Mouse (Mus musculus) limb, embryonic 11.5 days (tissue): ENCODE results near the gene Dctn3. TPM values are rescaled to one million over a fixed set of nuclear protein-coding genes. Genes with fewer than 3 reads are reported as not detected.
"Not testable (repeated sequence)": the region's sequence is repeated elsewhere in the genome, so short reads cannot be mapped to it uniquely, and the experiment has no call there.

ENCODE experiments used
- ATAC-seq: fragments of 200-750 bp; cut with Nextera tagmentation; 2 replicates; pipeline ENCODE4 v1.8.0; 2017; ENCODE audit warnings: low read depth; ENCODE audit not compliant: insufficient number of reproducible peaks, low FRiP score, low TSS enrichment
- DNase-seq: peaks from one replicate; pipeline ENCODE4 v3.0.0-alpha.2; 2015; ENCODE audit warnings: low spot score
- H3K27ac ChIP-seq: fragments of 300-500 bp; sonication (generic); replicated peaks from 2 replicates; pipeline ENCODE4 v1.5.1; 2014; ENCODE audit warnings: low read depth, mild to moderate bottlenecking, low read length
- H3K27me3 ChIP-seq: fragments of 300-500 bp; sonication (generic); 2 replicates; pipeline ENCODE4 v1.6.1; 2014; ENCODE audit warnings: mild to moderate bottlenecking, low read length, mixed read lengths; ENCODE audit not compliant: control insufficient read depth, insufficient read depth
- H3K36me3 ChIP-seq: fragments of 300-500 bp; sonication (generic); 2 replicates; pipeline ENCODE4 v1.6.1; 2014; ENCODE audit warnings: mild to moderate bottlenecking, low read length, moderate library complexity, mixed read lengths; ENCODE audit not compliant: control insufficient read depth, insufficient read depth
- H3K4me1 ChIP-seq: fragments of 300-500 bp; sonication (generic); 2 replicates; pipeline ENCODE4 v1.6.1; 2014; ENCODE audit warnings: low read length, mixed read lengths; ENCODE audit not compliant: control insufficient read depth, insufficient read depth
- H3K4me2 ChIP-seq: fragments of 300-500 bp; sonication (generic); 2 replicates; pipeline ENCODE4 v1.6.1; 2014; ENCODE audit warnings: low read depth, mild to moderate bottlenecking, moderate library complexity; ENCODE audit not compliant: severe bottlenecking
- H3K4me3 ChIP-seq: fragments of 300-500 bp; sonication (generic); 2 replicates; pipeline ENCODE4 v1.5.1; 2014; ENCODE audit warnings: low read depth, low read length
- H3K9ac ChIP-seq: fragments of 300-500 bp; sonication (generic); 2 replicates; pipeline ENCODE4 v1.6.1; 2014; ENCODE audit warnings: mild to moderate bottlenecking, low read length
- H3K9me3 ChIP-seq: fragments of 300-500 bp; sonication (generic); 2 replicates; pipeline ENCODE4 v1.6.1; 2016; ENCODE audit warnings: low read length; ENCODE audit not compliant: control insufficient read depth
- WGBS: fragments of 180-500 bp; shearing (Covaris S2); extraction: QIAGEN DNeasy Blood & Tissue Kit; methylation state at CpG from one replicate; pipeline ENCODE4 v1.1.7; 2014; 5-methylcytosine and 5-hydroxymethylcytosine counted together
- polyA plus RNA-seq: library from polyadenylated mRNA; unstranded; fragments of >200 nt; fragmentation: Nextera tagmentation; extraction: Ambion mirVana; gene quantifications from 2 replicates; pipeline ENCODE4 v1.2.1, GENCODE M21; 2014

Gene Dctn3
- polyA plus RNA-seq, 1 experiment from 2014 or later: 104 TPM

GRCm38 (mm10) chr4:41699783-41700182 lies 23.2 kb downstream of the Dctn3 start, which contains the start of gene Il11ra1:
Il11ra1 (plus strand) TSS chr4:41699989.
- not testable (repeated sequence) for H3K4me1 ChIP-seq, ATAC-seq, H3K4me3 ChIP-seq, H3K4me2 ChIP-seq, H3K36me3 ChIP-seq, H3K9me3 ChIP-seq, DNase-seq, H3K27ac ChIP-seq, H3K9ac ChIP-seq, H3K27me3 ChIP-seq
- WGBS: 70% methylated on average over 9 of the region's 10 CpGs

GRCm38 (mm10) chr4:41698421-41699016 lies 24.5 kb downstream of the Dctn3 start:
- H3K4me3 ChIP-seq, ATAC-seq, H3K27ac ChIP-seq, H3K36me3 ChIP-seq, H3K9me3 ChIP-seq, H3K27me3 ChIP-seq, H3K9ac ChIP-seq, DNase-seq, H3K4me1 ChIP-seq: not testable (repeated sequence)
- H3K4me2 ChIP-seq: peak overlapping the region; percentile 7; the same call in 1 of the 2 replicates
- 5% methylated on average over 16 of the region's 32 CpGs for WGBS

GRCm38 (mm10) chr4:41696930-41697841 lies 25.8 kb downstream of the Dctn3 start, which contains the start of gene Cntfr:
Cntfr (minus strand) TSS chr4:41697089.
- not testable (repeated sequence) for H3K27ac ChIP-seq, H3K9ac ChIP-seq, H3K4me2 ChIP-seq, H3K4me3 ChIP-seq, H3K9me3 ChIP-seq, H3K4me1 ChIP-seq, ATAC-seq, H3K27me3 ChIP-seq, H3K36me3 ChIP-seq
- whole genome bisulfite sequencing: 9% methylated on average over 32 of the region's 40 CpGs
- peak; percentile 87 for DNase-seq

- not testable (repeated sequence) for H3K4me2 ChIP-seq, H3K9ac ChIP-seq, H3K27me3 ChIP-seq, H3K36me3 ChIP-seq, H3K27ac ChIP-seq, H3K4me3 ChIP-seq, DNase-seq, ATAC-seq, H3K9me3 ChIP-seq, H3K4me1 ChIP-seq
- 6% methylated on average over 13 of the region's 15 CpGs for WGBS
These were observed 26.5 kb downstream of the Dctn3 start for GRCm38 (mm10) chr4:41696452-41696851.

GRCm38 (mm10) chr4:41695800-41696199 lies 27.2 kb downstream of the Dctn3 start:
- H3K27me3 ChIP-seq, H3K9ac ChIP-seq, H3K27ac ChIP-seq, DNase-seq, H3K36me3 ChIP-seq, ATAC-seq, H3K9me3 ChIP-seq, H3K4me3 ChIP-seq, H3K4me1 ChIP-seq: not testable (repeated sequence)
- WGBS: 4% methylated on average over 14 of the region's 38 CpGs
- peak overlapping the region; percentile 20; the same call in 1 of the 2 replicates for H3K4me2 ChIP-seq

GRCm38 (mm10) chr4:41693511-41693910 lies 29.5 kb downstream of the Dctn3 start:
- not testable (repeated sequence) for H3K27me3 ChIP-seq, H3K27ac ChIP-seq, DNase-seq, H3K9me3 ChIP-seq, H3K4me2 ChIP-seq, H3K9ac ChIP-seq, H3K4me1 ChIP-seq, ATAC-seq, H3K4me3 ChIP-seq, H3K36me3 ChIP-seq
- WGBS: 8% methylated on average over 4 of the region's 4 CpGs

GRCm38 (mm10) chr4:41690014-41690413 lies 33.0 kb downstream of the Dctn3 start:
- not testable (repeated sequence) for H3K9ac ChIP-seq, H3K9me3 ChIP-seq, H3K27ac ChIP-seq, H3K36me3 ChIP-seq, DNase-seq, H3K4me2 ChIP-seq, H3K4me3 ChIP-seq, ATAC-seq, H3K27me3 ChIP-seq, H3K4me1 ChIP-seq
- no CpG with 5 or more reads among the region's 4 CpGs for WGBS

GRCm38 (mm10) chr4:41688562-41688961 lies 34.4 kb downstream of the Dctn3 start:
- not testable (repeated sequence) for H3K27me3 ChIP-seq, H3K4me1 ChIP-seq

More at GRCm38 (mm10) chr4:41688562-41688961, 34.4 kb downstream of the Dctn3 start:
- ATAC-seq, H3K9ac ChIP-seq, DNase-seq, H3K4me3 ChIP-seq, H3K9me3 ChIP-seq, H3K36me3 ChIP-seq, H3K27ac ChIP-seq, H3K4me2 ChIP-seq: not testable (repeated sequence)
- 52% methylated on average over 1 of the region's 1 CpGs for WGBS
